Mouse (Mus musculus): ENCODE data around the gene Tmem131. TPM values are rescaled to one million over a fixed set of nuclear protein-coding genes. Genes with fewer than 3 reads are reported as not detected.
A peak's percentile ranks its signal among the peaks of the same experiment; 100 is the strongest.

Gene Tmem131
- polyA plus RNA-seq, 1 experiment from 2014 or later: 11.1 TPM

DNA sequence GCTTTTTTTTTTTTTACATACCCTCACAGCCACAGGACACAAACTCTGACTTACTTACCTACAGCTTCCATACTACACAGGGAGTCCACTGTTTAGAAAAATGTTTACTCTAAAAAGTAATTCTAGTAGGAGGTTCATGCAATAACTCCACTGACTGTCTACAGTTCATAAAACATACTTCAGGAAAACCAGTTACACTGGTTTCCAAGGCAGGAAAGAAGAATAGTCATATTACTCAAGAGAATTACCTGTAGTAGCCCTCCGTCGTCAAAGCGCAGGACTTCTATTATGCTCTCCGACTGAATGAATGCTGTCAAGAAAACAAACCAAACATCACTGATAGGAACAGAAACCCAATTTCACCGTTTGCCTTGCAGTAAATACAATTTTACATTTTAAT is 54.5 kb downstream of the Tmem131 start:
- H3K9ac ChIP-seq (ENCODE audit: low read length): no peak overlapping the region
- H3K4me3 ChIP-seq (ENCODE audit: low read length): no peak overlapping the region
- peaks cover 32% of the 10 kb centered on the region for H3K4me1 ChIP-seq (replicated peaks; ENCODE audit: control insufficient read depth, insufficient read depth, low read length)
- H3K4me2 ChIP-seq (ENCODE audit: low read depth, low read length): no peak overlapping the region
- peak overlapping the region; percentile 41 for H3K27ac ChIP-seq (ENCODE audit: low read length)
- H3K27me3 ChIP-seq (ENCODE audit: control insufficient read depth, insufficient read depth, low read depth, low read length): no peaks in the 10 kb centered on the region
- peak; percentile 41; the same call in 1 of the 2 replicates for ATAC-seq (ENCODE audit: low read depth)
- no peaks in the 10 kb centered on the region for H3K9me3 ChIP-seq (ENCODE audit: control insufficient read depth, low read length)
- H3K36me3 ChIP-seq (ENCODE audit: control insufficient read depth, insufficient read depth, low read length): no peaks in the 10 kb centered on the region
- WGBS: 50% methylated on average over 5 of the region's 5 CpGs

GRCm38 (mm10) chr1:36887172-36887571 is 56.3 kb downstream of the Tmem131 start:
- WGBS: 77% methylated on average over 3 of the region's 3 CpGs
- no peak overlapping the region for H3K4me3 ChIP-seq (ENCODE audit: low read length)
- ATAC-seq (ENCODE audit: low read depth): no peak
- no peaks in the 10 kb centered on the region for H3K9me3 ChIP-seq (ENCODE audit: control insufficient read depth, low read length)
- H3K4me1 ChIP-seq (replicated peaks; ENCODE audit: control insufficient read depth, insufficient read depth, low read length): peaks cover 40% of the 10 kb centered on the region
- H3K27me3 ChIP-seq (ENCODE audit: control insufficient read depth, insufficient read depth, low read depth, low read length): no peaks in the 10 kb centered on the region
- H3K9ac ChIP-seq (ENCODE audit: low read length): no peak overlapping the region
- H3K4me2 ChIP-seq (ENCODE audit: low read depth, low read length): no peak overlapping the region
- no peaks in the 10 kb centered on the region for H3K36me3 ChIP-seq (ENCODE audit: control insufficient read depth, insufficient read depth, low read length)
- H3K27ac ChIP-seq (ENCODE audit: low read length): no peak overlapping the region

- 83% methylated on average over 4 of the region's 4 CpGs for WGBS
- H3K27me3 ChIP-seq (ENCODE audit: control insufficient read depth, insufficient read depth, low read depth, low read length): no peaks in the 10 kb centered on the region
- no peak overlapping the region for H3K4me2 ChIP-seq (ENCODE audit: low read depth, low read length)
- no peaks in the 10 kb centered on the region for H3K9me3 ChIP-seq (ENCODE audit: control insufficient read depth, low read length)
- H3K36me3 ChIP-seq (ENCODE audit: control insufficient read depth, insufficient read depth, low read length): no peaks in the 10 kb centered on the region
- no peak for ATAC-seq (ENCODE audit: low read depth)
- H3K4me1 ChIP-seq (replicated peaks; ENCODE audit: control insufficient read depth, insufficient read depth, low read length): peaks cover 39% of the 10 kb centered on the region
- H3K9ac ChIP-seq (ENCODE audit: low read length): no peak overlapping the region
- no peak overlapping the region for H3K27ac ChIP-seq (ENCODE audit: low read length)
- no peak overlapping the region for H3K4me3 ChIP-seq (ENCODE audit: low read length)
Observed at GRCm38 (mm10) chr1:36886489-36886888, 57.0 kb downstream of the Tmem131 start.

- Histone ChIP-seq H3K4me2 (ENCODE audit: low read depth, low read length) (no peak overlapping the region), H3K9ac (ENCODE audit: low read length) (no peak overlapping the region), H3K9me3 (ENCODE audit: control insufficient read depth, low read length) (no peaks in the 10 kb centered on the region), H3K4me1 (replicated peaks; ENCODE audit: control insufficient read depth, insufficient read depth, low read length) (peaks cover 30% of the 10 kb centered on the region), H3K27ac (ENCODE audit: low read length) (peak overlapping the region; percentile 48), H3K4me3 (ENCODE audit: low read length) (no peak overlapping the region), H3K36me3 (ENCODE audit: control insufficient read depth, insufficient read depth, low read length) (peaks cover 2% of the 10 kb centered on the region), H3K27me3 (ENCODE audit: control insufficient read depth, insufficient read depth, low read depth, low read length) (no peaks in the 10 kb centered on the region)
- 60% methylated on average over 3 of the region's 3 CpGs for WGBS
- ATAC-seq (ENCODE audit: low read depth): no peak
Observed at GRCm38 (mm10) chr1:36884536-36884935, 58.9 kb downstream of the Tmem131 start.

DNA sequence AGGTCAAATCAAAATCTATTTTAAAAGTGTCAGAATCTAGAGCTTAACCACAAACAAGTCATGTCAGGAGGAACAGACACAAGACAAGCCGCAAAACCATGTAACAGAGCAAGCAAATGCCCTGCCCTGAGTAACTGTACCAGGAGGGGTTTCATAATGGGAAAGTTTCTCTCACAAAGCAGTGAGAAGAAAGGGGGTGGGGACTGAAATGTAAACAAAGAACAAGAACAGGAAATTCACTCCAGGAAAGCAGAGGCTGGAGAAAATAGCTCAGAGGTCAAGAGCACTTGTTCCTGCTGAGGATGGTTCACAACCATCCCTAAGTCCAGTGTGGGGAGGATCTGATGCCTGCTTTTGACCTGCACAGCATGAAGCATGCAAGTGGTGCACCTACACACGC is 59.7 kb downstream of the Tmem131 start:
- Histone ChIP-seq H3K36me3 (ENCODE audit: control insufficient read depth, insufficient read depth, low read length) (peaks cover 2% of the 10 kb centered on the region), H3K9ac (ENCODE audit: low read length) (no peak overlapping the region), H3K27ac (ENCODE audit: low read length) (peak overlapping the region; percentile 48; the same call in 1 of the 2 replicates), H3K9me3 (ENCODE audit: control insufficient read depth, low read length) (no peaks in the 10 kb centered on the region), H3K4me1 (replicated peaks; ENCODE audit: control insufficient read depth, insufficient read depth, low read length) (peaks cover 28% of the 10 kb centered on the region), H3K4me2 (ENCODE audit: low read depth, low read length) (0 out of 2 replicates have a peak overlapping the region, but pooled peaks have one; percentile 22), H3K27me3 (ENCODE audit: control insufficient read depth, insufficient read depth, low read depth, low read length) (no peaks in the 10 kb centered on the region), H3K4me3 (ENCODE audit: low read length) (no peak overlapping the region)
- 39% methylated on average over 2 of the region's 2 CpGs for WGBS
- peak; percentile 57; the same call in 1 of the 2 replicates for ATAC-seq (ENCODE audit: low read depth)

GRCm38 (mm10) chr1:36879154-36879553 is 64.3 kb downstream of the Tmem131 start:
- Histone ChIP-seq H3K4me2 (ENCODE audit: low read depth, low read length) (no peak overlapping the region), H3K4me1 (replicated peaks; ENCODE audit: control insufficient read depth, insufficient read depth, low read length) (peaks cover 12% of the 10 kb centered on the region), H3K36me3 (ENCODE audit: control insufficient read depth, insufficient read depth, low read length) (peaks cover 2% of the 10 kb centered on the region), H3K4me3 (ENCODE audit: low read length) (no peak overlapping the region), H3K9ac (ENCODE audit: low read length) (no peak overlapping the region), H3K27me3 (ENCODE audit: control insufficient read depth, insufficient read depth, low read depth, low read length) (no peaks in the 10 kb centered on the region), H3K27ac (ENCODE audit: low read length) (no peak overlapping the region), H3K9me3 (ENCODE audit: control insufficient read depth, low read length) (no peaks in the 10 kb centered on the region)
- WGBS: 9% methylated on average over 1 of the region's 1 CpGs
- ATAC-seq (ENCODE audit: low read depth): no peak

GRCm38 (mm10) chr1:36877126-36877525 is 66.3 kb downstream of the Tmem131 start:
- no peaks in the 10 kb centered on the region for H3K27me3 ChIP-seq (ENCODE audit: control insufficient read depth, insufficient read depth, low read depth, low read length)
- H3K4me2 ChIP-seq (ENCODE audit: low read depth, low read length): no peak overlapping the region
- peaks cover 2% of the 10 kb centered on the region for H3K36me3 ChIP-seq (ENCODE audit: control insufficient read depth, insufficient read depth, low read length)
- ATAC-seq (ENCODE audit: low read depth): no peak
- H3K27ac ChIP-seq (ENCODE audit: low read length): no peak overlapping the region
- H3K9ac ChIP-seq (ENCODE audit: low read length): no peak overlapping the region
- WGBS: 53% methylated on average over 1 of the region's 1 CpGs
- no peaks in the 10 kb centered on the region for H3K4me1 ChIP-seq (replicated peaks; ENCODE audit: control insufficient read depth, insufficient read depth, low read length)
- H3K9me3 ChIP-seq (ENCODE audit: control insufficient read depth, low read length): no peaks in the 10 kb centered on the region
- H3K4me3 ChIP-seq (ENCODE audit: low read length): no peak overlapping the region

GRCm38 (mm10) chr1:36874874-36875561 is 68.4 kb downstream of the Tmem131 start:
- Histone ChIP-seq H3K4me3 (ENCODE audit: low read length) (no peak overlapping the region), H3K9me3 (ENCODE audit: control insufficient read depth, low read length) (no peaks in the 10 kb centered on the region), H3K27ac (ENCODE audit: low read length) (no peak overlapping the region), H3K9ac (ENCODE audit: low read length) (no peak overlapping the region), H3K4me2 (ENCODE audit: low read depth, low read length) (no peak overlapping the region), H3K4me1 (replicated peaks; ENCODE audit: control insufficient read depth, insufficient read depth, low read length) (no peaks in the 10 kb centered on the region; the same call in 1 of the 2 replicates), H3K36me3 (ENCODE audit: control insufficient read depth, insufficient read depth, low read length) (no peaks in the 10 kb centered on the region; the same call in 1 of the 2 replicates), H3K27me3 (ENCODE audit: control insufficient read depth, insufficient read depth, low read depth, low read length) (no peaks in the 10 kb centered on the region)
- 71% methylated on average over 8 of the region's 8 CpGs for WGBS
- ATAC-seq (ENCODE audit: low read depth): peak; percentile 43; the same call in 1 of the 2 replicates

DNA sequence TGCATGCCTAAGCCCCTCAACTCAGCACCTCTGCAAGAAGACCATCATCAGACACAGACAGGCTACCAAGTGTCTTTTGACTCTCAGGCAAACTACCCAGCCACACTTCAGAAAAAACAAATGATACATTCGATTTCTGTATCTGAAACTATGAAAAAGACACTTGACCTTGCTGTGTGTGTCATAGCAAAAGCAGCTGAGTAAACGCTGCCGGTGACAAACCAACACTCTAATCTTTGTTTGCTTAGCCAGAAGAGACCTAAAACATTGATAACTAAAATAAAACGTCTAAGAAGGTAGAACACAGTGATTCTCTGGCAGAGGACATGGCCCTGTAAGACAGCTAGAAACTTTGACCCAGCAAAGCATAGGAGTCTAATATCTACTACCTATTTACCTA is 72.2 kb downstream of the Tmem131 start:
- H3K4me1 ChIP-seq (replicated peaks; ENCODE audit: control insufficient read depth, insufficient read depth, low read length): no peaks in the 10 kb centered on the region; the same call in 1 of the 2 replicates
- H3K4me2 ChIP-seq (ENCODE audit: low read depth, low read length): no peak overlapping the region
- no peaks in the 10 kb centered on the region for H3K27me3 ChIP-seq (ENCODE audit: control insufficient read depth, insufficient read depth, low read depth, low read length)
- no peak overlapping the region for H3K27ac ChIP-seq (ENCODE audit: low read length)
- H3K4me3 ChIP-seq (ENCODE audit: low read length): no peak overlapping the region
- 33% methylated on average over 4 of the region's 4 CpGs for WGBS
- no peak for ATAC-seq (ENCODE audit: low read depth)
- no peak overlapping the region for H3K9ac ChIP-seq (ENCODE audit: low read length)
- no peaks in the 10 kb centered on the region for H3K9me3 ChIP-seq (ENCODE audit: control insufficient read depth, low read length)
- H3K36me3 ChIP-seq (ENCODE audit: control insufficient read depth, insufficient read depth, low read length): no peaks in the 10 kb centered on the region
